Mouse (Mus musculus) spleen, adult 2 months (tissue): ENCODE measurements at regions not wholly inside any gene's neighbourhood (a gene's known extent, or its start where the extent isn't known, plus 50 kb on each side); places are given as distances from the start of the nearest gene placed in this dataset.

Experiments used
- CTCF ChIP-seq: fragments of 200-500 bp; IDR thresholded peaks from 2 replicates; pipeline ENCODE4 v1.5.1; 2011; ENCODE audit warnings: mild to moderate bottlenecking, inconsistent platforms; ENCODE audit not compliant: insufficient read depth, insufficient read length, insufficient replicate concordance; ENCODE audit errors: extremely low read depth
- POLR2A ChIP-seq: fragments of 200-500 bp; IDR thresholded peaks from 2 replicates; pipeline ENCODE4 v1.6.1; 2011; ENCODE audit warnings: low read depth, low read length, inconsistent platforms

DNA sequence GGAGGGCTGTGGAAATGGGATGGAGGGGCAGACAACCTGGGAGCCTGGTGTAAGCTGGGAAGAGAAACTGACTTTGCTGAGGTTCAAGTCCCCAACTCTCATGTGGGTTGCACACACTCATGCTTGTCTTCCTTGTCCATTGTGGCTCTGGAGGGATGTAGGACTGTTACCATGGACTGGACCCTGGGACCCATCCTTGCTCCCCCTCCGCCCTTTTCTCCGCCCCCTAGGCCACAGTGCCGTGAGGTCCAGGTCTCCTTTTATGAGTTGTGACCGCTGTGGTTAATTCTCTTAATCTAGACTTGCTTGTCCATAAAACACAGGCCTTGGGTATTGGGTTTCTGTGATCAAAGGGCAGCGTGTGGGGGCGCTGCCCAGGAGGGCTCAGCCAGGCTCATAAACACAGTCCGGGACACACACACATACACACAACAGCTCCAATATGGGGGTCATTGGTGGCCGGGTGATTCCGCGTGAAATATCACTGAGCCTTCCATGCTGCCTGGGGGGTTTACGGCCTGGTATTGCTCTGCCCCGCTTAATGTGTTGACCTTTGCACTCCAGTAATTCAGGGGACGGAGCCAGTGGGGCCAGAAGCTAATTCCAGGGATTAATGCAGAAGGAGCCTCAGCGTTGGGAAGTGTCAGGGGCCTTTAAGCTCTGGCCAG lies 268.7 kb downstream of the Med13l start:
- no peak for TF ChIP-seq CTCF
- no peak for TF ChIP-seq POLR2A
